Mouse (Mus musculus): ENCODE results near the gene Mapk11.

GRCm38 (mm10) chr15:89173906-89174214, 24.4 kb upstream of the Mapk11 start:
- TF ChIP-seq FLI1 (IDR thresholded peaks at IDR 0.05; ENCODE audit: low read length) (no peak), GATA1 (IDR thresholded peaks at IDR 0.05; ENCODE audit: borderline replicate concordance, low read length) (no peak)

Data from megakaryocyte, embryonic 14.5 days (primary cell).